Mouse (Mus musculus) forebrain, embryonic 10.5 days (tissue): ENCODE measurements at regions not wholly inside any gene's neighbourhood (a gene's known extent, or its start where the extent isn't known, plus 50 kb on each side); places are given as distances from the start of the nearest gene placed in this dataset.

Experiments used
- DNase-seq: peaks from one replicate; pipeline ENCODE4 v3.0.0-alpha.2; 2017; ENCODE audit warnings: low spot score; ENCODE audit errors: extremely low spot score
- H3K27ac ChIP-seq: fragments of 300-500 bp; sonication (generic); 2 replicates; pipeline ENCODE4 v1.5.1; 2016; ENCODE audit warnings: mild to moderate bottlenecking
- H3K27me3 ChIP-seq: fragments of 300-500 bp; sonication (generic); 2 replicates; pipeline ENCODE4 v1.6.1; 2016; ENCODE audit warnings: mild to moderate bottlenecking; ENCODE audit not compliant: poor library complexity, severe bottlenecking
- H3K36me3 ChIP-seq: fragments of 300-500 bp; sonication (generic); replicated peaks from 2 replicates; pipeline ENCODE4 v1.6.1; 2016; ENCODE audit warnings: mild to moderate bottlenecking, moderate library complexity
- H3K4me1 ChIP-seq: fragments of 300-500 bp; sonication (generic); 2 replicates; pipeline ENCODE4 v1.6.1; 2016
- H3K4me3 ChIP-seq: fragments of 300-500 bp; sonication (generic); 2 replicates; pipeline ENCODE4 v1.5.1; 2016; ENCODE audit warnings: mild to moderate bottlenecking, moderate library complexity
- H3K9me3 ChIP-seq: fragments of 300-500 bp; sonication (generic); 2 replicates; pipeline ENCODE4 v1.6.1; 2016; ENCODE audit warnings: mild to moderate bottlenecking, moderate library complexity
- WGBS: fragments of 180-500 bp; shearing (Covaris S2); methylation state at CpG from one replicate; pipeline ENCODE4 v1.1.7; 2016; 5-methylcytosine and 5-hydroxymethylcytosine counted together

- Histone ChIP-seq H3K27ac (no peak overlapping the region), H3K36me3 (no peaks in the 10 kb centered on the region), H3K27me3 (no peaks in the 10 kb centered on the region), H3K4me1 (no peaks in the 10 kb centered on the region), H3K9me3 (no peaks in the 10 kb centered on the region), H3K4me3 (no peak overlapping the region)
- no peak for DNase-seq
- WGBS = 93% methylated on average over 9 of the region's 9 CpGs
These were observed 451.4 kb downstream of the 1700129C05Rik start for GRCm38 (mm10) chr14:58691129-58691828.

DNA sequence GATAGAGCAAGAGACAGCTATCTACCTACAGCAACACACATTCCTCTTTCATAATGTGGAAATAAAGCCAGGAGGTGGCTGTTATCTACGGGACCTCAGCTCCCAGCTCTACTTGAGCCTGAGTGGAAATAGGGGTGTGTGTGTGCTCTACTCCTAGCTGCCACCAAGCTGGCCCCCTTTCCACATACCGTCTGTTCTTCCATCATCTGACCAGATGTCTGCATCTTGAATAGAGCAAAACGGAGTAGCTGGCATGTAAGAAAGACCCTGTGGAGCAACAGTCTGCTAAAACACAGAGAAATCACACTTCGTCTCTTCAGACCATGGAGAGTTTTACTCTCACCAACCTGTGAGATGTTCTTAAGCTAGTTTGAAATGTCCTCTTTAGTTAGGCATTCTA, 454.9 kb downstream of the 1700129C05Rik start:
- no peaks in the 10 kb centered on the region for H3K4me1 ChIP-seq
- no peak overlapping the region for H3K4me3 ChIP-seq
- no peaks in the 10 kb centered on the region for H3K27me3 ChIP-seq
- H3K27ac ChIP-seq = no peak overlapping the region
- H3K9me3 ChIP-seq = no peaks in the 10 kb centered on the region
- WGBS = 90% methylated on average over 4 of the region's 4 CpGs
- H3K36me3 ChIP-seq = no peaks in the 10 kb centered on the region
- no peak for DNase-seq

DNA sequence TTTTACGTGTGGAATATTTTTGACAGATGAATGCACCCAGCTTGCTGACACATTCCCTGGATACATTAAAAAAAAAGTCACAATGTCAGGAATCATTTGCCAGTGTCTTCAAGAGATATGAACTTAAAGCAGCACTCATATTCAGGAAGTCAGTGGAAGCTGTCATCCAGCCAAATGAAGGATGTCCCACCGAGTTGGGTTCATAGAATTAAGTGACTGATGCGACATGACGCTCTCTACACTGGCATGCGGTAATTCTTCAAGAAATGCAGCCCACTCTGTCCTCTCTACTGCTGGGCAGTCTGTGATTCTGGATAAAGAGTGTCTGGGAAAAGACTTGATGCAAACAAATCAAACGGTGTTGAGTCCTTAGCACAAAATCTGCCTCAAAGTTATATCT, 463.9 kb downstream of the 1700129C05Rik start:
- 89% methylated on average over 6 of the region's 6 CpGs for WGBS
- H3K4me1 ChIP-seq = no peaks in the 10 kb centered on the region
- H3K36me3 ChIP-seq = no peaks in the 10 kb centered on the region
- H3K27ac ChIP-seq = no peak overlapping the region
- DNase-seq = no peak
- H3K4me3 ChIP-seq = no peak overlapping the region
- H3K9me3 ChIP-seq = no peaks in the 10 kb centered on the region
- H3K27me3 ChIP-seq = no peaks in the 10 kb centered on the region

- H3K9me3 ChIP-seq = no peaks in the 10 kb centered on the region
- DNase-seq = no peak
- H3K36me3 ChIP-seq = no peaks in the 10 kb centered on the region
- H3K27ac ChIP-seq = no peak overlapping the region
- 85% methylated on average over 11 of the region's 11 CpGs for WGBS
- H3K4me1 ChIP-seq = no peaks in the 10 kb centered on the region
- no peaks in the 10 kb centered on the region for H3K27me3 ChIP-seq
- no peak overlapping the region for H3K4me3 ChIP-seq
These were observed 464.5 kb downstream of the 1700129C05Rik start for GRCm38 (mm10) chr14:58678126-58678656.

- Histone ChIP-seq H3K4me3 (no peak overlapping the region), H3K27ac (no peak overlapping the region), H3K4me1 (no peaks in the 10 kb centered on the region; the same call in 1 of the 2 replicates), H3K36me3 (no peaks in the 10 kb centered on the region), H3K27me3 (no peaks in the 10 kb centered on the region), H3K9me3 (no peaks in the 10 kb centered on the region)
- no peak for DNase-seq
- whole genome bisulfite sequencing = 67% methylated on average over 3 of the region's 3 CpGs
These were observed 467.5 kb downstream of the 1700129C05Rik start for GRCm38 (mm10) chr14:58675146-58675545.

GRCm38 (mm10) chr14:58663946-58664345, 478.7 kb downstream of the 1700129C05Rik start:
- 70% methylated on average over 1 of the region's 1 CpGs for WGBS

DNA sequence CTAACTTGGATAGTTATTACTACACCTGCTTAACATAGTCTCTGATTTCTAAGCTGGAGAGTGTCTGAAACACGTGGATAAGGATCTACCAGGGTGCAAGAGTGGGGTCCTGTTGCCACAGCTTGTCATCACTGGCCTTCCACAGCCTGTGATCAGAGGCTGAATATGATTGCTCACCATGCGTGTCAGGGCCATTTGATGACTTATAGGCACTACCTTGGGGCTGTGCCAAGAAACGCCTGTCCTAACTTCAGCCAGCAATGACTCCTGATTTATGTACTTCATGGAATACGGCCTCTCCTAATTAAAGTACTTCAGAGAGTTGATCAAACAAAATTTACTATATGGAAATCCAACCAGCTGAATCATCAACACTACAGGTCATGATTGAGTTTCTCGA, 480.1 kb downstream of the 1700129C05Rik start:
- WGBS = 91% methylated on average over 5 of the region's 5 CpGs
- Histone ChIP-seq H3K27ac (no peak overlapping the region), H3K36me3 (no peaks in the 10 kb centered on the region), H3K4me1 (peaks cover 16% of the 10 kb centered on the region), H3K27me3 (peaks cover 33% of the 10 kb centered on the region), H3K4me3 (no peak overlapping the region), H3K9me3 (no peaks in the 10 kb centered on the region)
- no peak for DNase-seq

More at GRCm38 (mm10) chr14:58663946-58664345, 478.7 kb downstream of the 1700129C05Rik start:
- Histone ChIP-seq H3K4me3 (no peak overlapping the region), H3K27ac (no peak overlapping the region), H3K9me3 (no peaks in the 10 kb centered on the region), H3K27me3 (peaks cover 23% of the 10 kb centered on the region), H3K36me3 (no peaks in the 10 kb centered on the region), H3K4me1 (peaks cover 11% of the 10 kb centered on the region)
- DNase-seq = no peak

DNA sequence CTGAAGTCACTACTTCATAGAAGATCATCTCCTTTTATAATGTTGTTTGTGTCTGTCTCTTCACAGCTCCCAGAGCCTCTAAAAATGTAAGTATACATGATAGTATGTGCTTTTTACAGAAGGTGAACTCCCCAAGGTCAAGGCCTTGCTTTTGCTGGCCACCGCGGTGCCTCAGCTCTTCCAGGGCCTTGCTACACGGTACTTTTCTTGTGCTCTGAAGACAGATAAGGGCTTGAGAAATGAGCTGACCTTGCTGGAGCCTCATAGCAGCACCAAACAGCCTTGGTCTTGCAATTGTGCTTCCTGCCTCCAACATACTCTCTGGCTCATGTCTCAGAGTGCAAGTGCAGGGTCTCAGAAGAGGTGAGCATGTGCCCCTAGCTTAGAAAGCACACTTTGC, 481.3 kb downstream of the 1700129C05Rik start:
- peaks cover 28% of the 10 kb centered on the region for H3K4me1 ChIP-seq
- DNase-seq = no peak
- H3K36me3 ChIP-seq = no peaks in the 10 kb centered on the region
- WGBS = 87% methylated on average over 3 of the region's 3 CpGs
- no peak overlapping the region for H3K4me3 ChIP-seq
- no peak overlapping the region for H3K27ac ChIP-seq
- peaks cover 33% of the 10 kb centered on the region for H3K27me3 ChIP-seq
- H3K9me3 ChIP-seq = no peaks in the 10 kb centered on the region

DNA sequence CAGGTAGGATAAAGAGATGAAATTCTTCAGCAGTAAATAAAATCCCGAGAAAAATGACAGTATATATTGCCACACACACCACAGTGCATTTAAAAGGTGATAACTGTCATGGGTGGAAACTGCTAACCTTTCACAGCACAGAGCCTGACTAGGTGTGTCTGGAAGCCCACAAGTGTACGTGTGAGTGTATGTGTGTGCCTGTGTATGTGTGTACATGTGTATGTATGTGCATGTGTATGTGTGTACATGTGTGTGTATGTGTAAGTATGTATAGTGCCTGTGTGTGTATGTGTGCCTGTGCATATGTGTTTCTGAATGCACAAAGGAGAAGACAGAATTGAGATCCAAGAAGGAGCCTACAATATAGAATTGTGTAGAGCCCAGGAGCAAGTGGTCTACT, 485.4 kb downstream of the 1700129C05Rik start:
- H3K27ac ChIP-seq = peak overlapping the region; percentile 71

DNA sequence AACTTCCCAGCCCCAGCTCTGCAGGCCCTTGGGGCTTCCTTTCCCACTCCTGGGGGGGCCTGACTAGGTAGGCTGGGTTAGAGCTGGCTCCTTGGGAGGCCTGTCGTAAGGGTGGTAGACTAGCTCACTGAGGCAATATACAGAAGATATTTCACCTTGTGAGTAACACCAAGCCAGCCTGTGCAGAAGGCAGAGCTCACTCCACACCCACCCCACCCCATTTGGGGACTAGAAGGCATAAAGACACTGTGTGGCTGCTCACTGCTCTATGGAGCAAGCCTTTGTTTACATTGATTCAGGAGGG, 485.8 kb downstream of the 1700129C05Rik start:
- Histone ChIP-seq H3K4me1 (peaks cover 31% of the 10 kb centered on the region), H3K4me3 (no peak overlapping the region), H3K27me3 (peaks cover 52% of the 10 kb centered on the region), H3K27ac (peak overlapping the region; percentile 71), H3K36me3 (no peaks in the 10 kb centered on the region), H3K9me3 (no peaks in the 10 kb centered on the region)
- 7% methylated on average over 1 of the region's 1 CpGs for WGBS
- no peak for DNase-seq

More for the DNA sequence above, 485.4 kb downstream of the 1700129C05Rik start:
- Histone ChIP-seq H3K4me1 (peaks cover 31% of the 10 kb centered on the region), H3K36me3 (no peaks in the 10 kb centered on the region), H3K4me3 (no peak overlapping the region), H3K27me3 (peaks cover 50% of the 10 kb centered on the region), H3K9me3 (no peaks in the 10 kb centered on the region)
- 52% methylated on average over 2 of the region's 2 CpGs for WGBS
- DNase-seq = no peak

DNA sequence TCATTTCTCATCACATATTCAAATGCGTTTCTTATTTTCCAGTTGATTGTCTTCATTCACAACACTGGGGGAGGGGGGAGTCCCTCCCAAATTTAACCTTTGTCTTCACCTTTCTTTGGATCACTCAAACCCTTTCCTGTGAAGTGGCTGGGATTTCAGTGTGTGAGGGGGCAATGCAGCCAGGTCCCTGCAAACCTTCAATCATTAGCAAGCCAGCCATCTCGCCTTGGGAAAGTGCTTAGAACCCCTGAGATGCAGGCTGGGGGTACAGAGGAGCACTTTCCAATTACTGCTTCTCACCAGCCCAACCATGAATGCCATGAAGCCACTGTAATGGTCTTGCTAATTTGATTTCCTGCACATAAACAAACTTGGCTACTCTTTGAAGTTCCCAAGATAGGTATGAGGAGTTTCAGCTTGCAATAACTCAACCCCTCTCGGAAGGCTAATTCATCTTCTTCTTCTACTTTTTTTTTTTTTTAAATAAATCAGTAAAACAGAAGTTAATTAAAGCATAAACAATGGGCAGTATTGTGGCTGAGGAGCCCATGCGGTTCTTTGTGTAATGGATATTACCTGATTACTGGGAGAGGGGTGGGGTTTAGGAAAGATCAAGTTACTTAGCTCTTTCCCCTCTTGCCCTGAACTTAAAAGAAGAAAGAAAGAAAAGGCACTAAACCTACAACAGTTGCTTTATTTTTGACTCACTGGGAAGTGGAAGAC, 486.3 kb downstream of the 1700129C05Rik start:
- H3K36me3 ChIP-seq = no peaks in the 10 kb centered on the region
- no peak overlapping the region for H3K4me3 ChIP-seq
- peaks cover 31% of the 10 kb centered on the region for H3K4me1 ChIP-seq
- WGBS = 4% methylated on average over 4 of the region's 4 CpGs
- H3K27me3 ChIP-seq = peaks cover 52% of the 10 kb centered on the region
- H3K27ac ChIP-seq = peak overlapping the region; percentile 71
- DNase-seq = peak; percentile 31
- H3K9me3 ChIP-seq = no peaks in the 10 kb centered on the region

DNA sequence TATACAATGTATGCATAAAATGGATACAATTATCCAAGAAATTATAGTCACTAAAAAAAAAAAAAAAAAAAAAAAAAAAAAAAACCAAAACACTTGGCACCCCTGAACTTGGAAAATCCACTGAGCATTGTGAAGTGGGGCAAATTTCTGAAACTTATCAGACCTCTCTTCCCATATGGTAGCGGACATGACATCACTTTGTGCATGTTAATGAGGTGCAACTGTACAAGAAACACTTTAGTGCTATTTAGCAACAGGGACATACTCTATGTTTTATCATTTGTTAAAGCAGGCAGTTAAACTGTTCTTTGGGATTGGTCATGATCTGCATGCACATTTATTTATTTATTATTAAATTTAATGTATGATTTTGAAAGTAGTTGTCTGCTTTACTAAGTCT, 489.7 kb downstream of the 1700129C05Rik start:
- Histone ChIP-seq H3K4me1 (peaks cover 30% of the 10 kb centered on the region), H3K4me3 (no peak overlapping the region), H3K9me3 (no peaks in the 10 kb centered on the region), H3K27ac (no peak overlapping the region), H3K27me3 (peaks cover 55% of the 10 kb centered on the region), H3K36me3 (no peaks in the 10 kb centered on the region)
- DNase-seq = no peak
- 100% methylated on average over 1 of the region's 1 CpGs for WGBS

- Histone ChIP-seq H3K9me3 (no peaks in the 10 kb centered on the region), H3K27ac (no peak overlapping the region), H3K4me3 (no peak overlapping the region), H3K4me1 (peaks cover 20% of the 10 kb centered on the region), H3K27me3 (peaks cover 55% of the 10 kb centered on the region), H3K36me3 (no peaks in the 10 kb centered on the region)
- no peak for DNase-seq
- WGBS = 83% methylated on average over 3 of the region's 3 CpGs
These were observed 490.7 kb downstream of the 1700129C05Rik start for GRCm38 (mm10) chr14:58652004-58652403.
